Mouse (Mus musculus) cerebellum, adult 9-10 months (tissue): ENCODE measurements around the gene Cd40.

Experiments
- DNase-seq: peaks from one replicate; pipeline ENCODE4 v3.0.0; 2022

The Cd40 gene

GRCm38 (mm10) chr2:165054888-165055852 lies at the start of gene Cd40:
Gene Cd40 (plus strand): TSS chr2:165055627.
- no peak for DNase-seq

- no peak for DNase-seq
Observed at GRCm38 (mm10) chr2:165006813-165007212, 48.6 kb upstream of the Cd40 start.

- DNase-seq = no peak
Observed at GRCm38 (mm10) chr2:165007986-165008385, 47.4 kb upstream of the Cd40 start.

GRCm38 (mm10) chr2:165009161-165009560 lies 46.3 kb upstream of the Cd40 start:
- DNase-seq = no peak

GRCm38 (mm10) chr2:165009581-165009980 lies 45.8 kb upstream of the Cd40 start:
- no peak for DNase-seq

- DNase-seq = no peak
Observed at GRCm38 (mm10) chr2:165010351-165010750, 45.1 kb upstream of the Cd40 start.

- DNase-seq = no peak
Observed at GRCm38 (mm10) chr2:165014935-165015334, 40.5 kb upstream of the Cd40 start.

GRCm38 (mm10) chr2:165020490-165020889 lies 34.9 kb upstream of the Cd40 start:
- DNase-seq = no peak

- no peak for DNase-seq
Observed at GRCm38 (mm10) chr2:165027163-165027562, 28.3 kb upstream of the Cd40 start.

- DNase-seq = peak; percentile 39
Observed at GRCm38 (mm10) chr2:165032533-165032932, 22.9 kb upstream of the Cd40 start.

- DNase-seq = no peak
Observed at GRCm38 (mm10) chr2:165033306-165033705, 22.1 kb upstream of the Cd40 start.

GRCm38 (mm10) chr2:165034131-165035057 lies 21.0 kb upstream of the Cd40 start, which contains the start of gene Ncoa5:
Gene Ncoa5 (minus strand): TSS chr2:165034867.
- peak; percentile 95 for DNase-seq

GRCm38 (mm10) chr2:165035058-165035431 lies 20.4 kb upstream of the Cd40 start:
- peak; percentile 40 for DNase-seq

- no peak for DNase-seq
Observed at GRCm38 (mm10) chr2:165037415-165037814, 18.0 kb upstream of the Cd40 start.

GRCm38 (mm10) chr2:165042126-165042525 lies 13.3 kb upstream of the Cd40 start:
- DNase-seq = no peak

- DNase-seq = no peak
Observed at GRCm38 (mm10) chr2:165043090-165043636, 12.3 kb upstream of the Cd40 start.

GRCm38 (mm10) chr2:165043729-165044128 lies 11.7 kb upstream of the Cd40 start:
- no peak for DNase-seq

- no peak for DNase-seq
Observed at GRCm38 (mm10) chr2:165049044-165049443, 6.4 kb upstream of the Cd40 start.

- DNase-seq = no peak
Observed at GRCm38 (mm10) chr2:165050826-165051548, 4.4 kb upstream of the Cd40 start.

- DNase-seq = no peak
Observed at GRCm38 (mm10) chr2:165051566-165051965, 3.9 kb upstream of the Cd40 start.

- no peak for DNase-seq
Observed at GRCm38 (mm10) chr2:165055905-165056304, 478 bp downstream of the Cd40 start.

GRCm38 (mm10) chr2:165056377-165057085 lies 1.1 kb downstream of the Cd40 start:
- DNase-seq = no peak
